Mouse (Mus musculus) neural tube, embryonic 14.5 days (tissue): ENCODE results near the gene Tiam1. TPM values are rescaled to one million over a fixed set of nuclear protein-coding genes. Genes with fewer than 3 reads are reported as not detected.

Source experiments
- ATAC-seq: fragments of 200-750 bp; cut with Nextera tagmentation; 2 replicates; pipeline ENCODE4 v1.8.0; 2017; ENCODE audit warnings: low read depth, mild to moderate bottlenecking, moderate TSS enrichment, moderate library complexity
- H3K27ac ChIP-seq: fragments of 300-500 bp; sonication (generic); 2 replicates; pipeline ENCODE4 v1.5.1; 2014; ENCODE audit warnings: low read depth, mild to moderate bottlenecking, control low read depth, low read length, moderate library complexity, mixed read lengths
- H3K27me3 ChIP-seq: fragments of 300-500 bp; sonication (generic); 2 replicates; pipeline ENCODE4 v1.6.1; 2014; ENCODE audit warnings: low read length; ENCODE audit not compliant: control insufficient read depth, insufficient read depth
- H3K36me3 ChIP-seq: fragments of 300-500 bp; sonication (generic); 2 replicates; pipeline ENCODE4 v1.6.1; 2014; ENCODE audit warnings: low read length, mixed read lengths; ENCODE audit not compliant: control insufficient read depth, insufficient read depth
- H3K4me1 ChIP-seq: fragments of 300-500 bp; sonication (generic); 2 replicates; pipeline ENCODE4 v1.6.1; 2014; ENCODE audit warnings: low read length; ENCODE audit not compliant: control insufficient read depth, insufficient read depth
- H3K4me2 ChIP-seq: fragments of 300-500 bp; sonication (generic); 2 replicates; pipeline ENCODE4 v1.6.1; 2014; ENCODE audit warnings: mild to moderate bottlenecking, low read depth, low read length, control low read depth
- H3K4me3 ChIP-seq: fragments of 300-500 bp; sonication (generic); 2 replicates; pipeline ENCODE4 v1.5.1; 2014; ENCODE audit warnings: low read depth, low read length, control low read depth, mixed read lengths
- H3K9ac ChIP-seq: fragments of 300-500 bp; sonication (generic); replicated peaks from 2 replicates; pipeline ENCODE4 v1.6.1; 2014; ENCODE audit warnings: low read depth, mild to moderate bottlenecking, control low read depth, low read length, mixed read lengths
- H3K9me3 ChIP-seq: fragments of 300-500 bp; sonication (generic); 2 replicates; pipeline ENCODE4 v1.6.1; 2016; ENCODE audit warnings: low read length; ENCODE audit not compliant: control insufficient read depth
- WGBS: fragments of 180-500 bp; shearing (Covaris S2); extraction: QIAGEN DNeasy Blood & Tissue Kit; methylation state at CpG from one replicate; pipeline ENCODE4 v1.1.7; 2014; 5-methylcytosine and 5-hydroxymethylcytosine counted together
- polyA plus RNA-seq: library from polyadenylated mRNA; unstranded; fragments of >200 nt; fragmentation: Nextera tagmentation; extraction: Ambion mirVana; gene quantifications from 2 replicates; pipeline ENCODE4 v1.2.1, GENCODE M21; 2014

Gene Tiam1
- polyA plus RNA-seq, 1 experiment from 2014 or later, result 34.8 TPM

DNA sequence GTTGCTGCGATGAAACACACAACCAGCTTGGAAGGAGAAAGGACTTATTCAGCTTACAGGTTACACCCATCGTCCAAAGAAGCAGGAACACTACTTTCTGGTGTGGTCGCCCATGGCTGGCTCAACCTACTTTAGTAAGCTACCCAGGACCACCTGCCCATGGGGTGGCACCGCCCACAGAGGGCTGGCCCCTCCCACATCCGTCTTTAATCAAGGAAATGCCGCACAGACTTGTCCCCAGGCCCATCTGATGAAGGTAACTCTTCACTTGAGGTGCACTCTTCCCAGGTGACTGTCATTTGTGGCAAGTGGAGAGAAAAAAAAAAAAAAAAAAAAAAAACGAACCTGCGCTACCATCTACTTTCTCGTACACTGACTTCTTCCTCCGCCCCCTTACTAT is 381.0 kb downstream of the Tiam1 start:
- no peaks in the 10 kb centered on the region for H3K9me3 ChIP-seq
- no peak overlapping the region for H3K4me3 ChIP-seq
- H3K27me3 ChIP-seq, result no peaks in the 10 kb centered on the region
- no peaks in the 10 kb centered on the region for H3K4me1 ChIP-seq
- 82% methylated on average over 10 of the region's 10 CpGs for WGBS
- H3K27ac ChIP-seq, result no peak overlapping the region
- no peak overlapping the region for H3K4me2 ChIP-seq
- H3K36me3 ChIP-seq, result no peaks in the 10 kb centered on the region
- ATAC-seq, result no peak
- H3K9ac ChIP-seq, result no peak overlapping the region

DNA sequence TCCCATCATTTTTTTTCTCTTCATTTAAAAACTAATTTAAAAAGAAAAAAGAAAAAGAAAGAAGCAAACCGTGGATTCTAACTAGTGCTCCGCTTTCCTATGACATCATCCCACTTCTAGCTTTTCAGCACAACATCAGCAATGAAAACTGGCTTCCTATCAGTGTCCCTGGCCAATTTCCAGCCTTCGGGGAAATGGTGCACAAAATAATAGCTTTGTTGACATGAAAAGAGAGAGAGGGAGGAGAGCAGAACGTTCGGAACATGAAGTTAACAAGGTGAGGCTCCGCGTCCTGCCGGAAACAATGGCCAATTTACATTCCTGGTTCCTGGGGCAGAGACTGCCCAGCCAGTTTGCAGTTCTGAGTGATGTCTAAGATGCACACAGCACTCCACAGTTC is 381.5 kb downstream of the Tiam1 start:
- Histone ChIP-seq H3K27me3 (no peaks in the 10 kb centered on the region), H3K36me3 (no peaks in the 10 kb centered on the region), H3K4me3 (no peak overlapping the region), H3K4me1 (no peaks in the 10 kb centered on the region), H3K4me2 (no peak overlapping the region), H3K9ac (no peak overlapping the region), H3K9me3 (no peaks in the 10 kb centered on the region), H3K27ac (no peak overlapping the region)
- WGBS, result 63% methylated on average over 8 of the region's 8 CpGs
- ATAC-seq, result no peak

DNA sequence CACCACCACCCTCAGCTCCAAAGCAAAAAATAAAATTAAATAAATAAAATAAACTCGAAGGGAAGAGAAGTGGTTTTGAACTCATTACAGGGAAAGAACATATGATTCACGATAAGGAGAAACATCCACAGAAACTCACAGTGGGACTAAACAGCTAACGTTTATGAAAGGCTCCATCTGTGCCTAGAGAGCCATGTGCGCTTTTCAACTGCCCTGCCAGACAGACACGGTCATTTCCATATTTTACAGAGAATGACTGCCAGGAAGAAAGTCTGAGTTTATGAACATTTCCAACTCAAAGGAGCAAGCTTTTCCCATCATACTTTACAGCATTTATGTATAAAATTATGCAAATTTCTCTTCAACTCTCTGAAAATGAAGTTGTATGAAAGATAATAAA is 386.2 kb downstream of the Tiam1 start:
- 41% methylated on average over 5 of the region's 5 CpGs for WGBS
- H3K36me3 ChIP-seq, result no peaks in the 10 kb centered on the region
- no peak overlapping the region for H3K27ac ChIP-seq
- no peak for ATAC-seq
- no peak overlapping the region for H3K9ac ChIP-seq
- no peaks in the 10 kb centered on the region for H3K27me3 ChIP-seq
- H3K4me1 ChIP-seq, result no peaks in the 10 kb centered on the region
- no peak overlapping the region for H3K4me2 ChIP-seq
- H3K4me3 ChIP-seq, result no peak overlapping the region
- H3K9me3 ChIP-seq, result no peaks in the 10 kb centered on the region

DNA sequence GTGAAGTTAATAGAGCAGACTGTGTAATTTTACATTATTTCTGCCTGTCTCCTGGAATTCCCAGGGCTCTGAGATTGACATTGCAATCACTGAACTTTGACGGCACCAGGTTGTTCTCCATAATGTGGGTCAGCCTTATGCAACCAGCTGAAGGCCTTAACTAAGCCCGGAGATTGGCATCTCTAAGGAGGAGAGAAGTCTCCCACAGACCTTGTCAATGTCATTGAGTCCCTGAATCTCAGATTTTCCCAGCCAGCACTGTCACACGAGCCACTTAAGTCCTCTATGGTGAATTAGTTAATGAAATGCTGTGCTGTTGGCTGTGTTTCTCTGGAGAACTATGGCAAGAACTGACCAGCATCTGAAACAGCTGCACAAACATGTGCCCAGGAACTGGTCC is 388.9 kb downstream of the Tiam1 start:
- Histone ChIP-seq H3K27ac (no peak overlapping the region), H3K27me3 (no peaks in the 10 kb centered on the region), H3K9me3 (no peaks in the 10 kb centered on the region), H3K9ac (no peak overlapping the region), H3K4me3 (no peak overlapping the region), H3K4me1 (no peaks in the 10 kb centered on the region), H3K4me2 (no peak overlapping the region), H3K36me3 (no peaks in the 10 kb centered on the region)
- no peak for ATAC-seq
- 86% methylated on average over 3 of the region's 3 CpGs for WGBS

DNA sequence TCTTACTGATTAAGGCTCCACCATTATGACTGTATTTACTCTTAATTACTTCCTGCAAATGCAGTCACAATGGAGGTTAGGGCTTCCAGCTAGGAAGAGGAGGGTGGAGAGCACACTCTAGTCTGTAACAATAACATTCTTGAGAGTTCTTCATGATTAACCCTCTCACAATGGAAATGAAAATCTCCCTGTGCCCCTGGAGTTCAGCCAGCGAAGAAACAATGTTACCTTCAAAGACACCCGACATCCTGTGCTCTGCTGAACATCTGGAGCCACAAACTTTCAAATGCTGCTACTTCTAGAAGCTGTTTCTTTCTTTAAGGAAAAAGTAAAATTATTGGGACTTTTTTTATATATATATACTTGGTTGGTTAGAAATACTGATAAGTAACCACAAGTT is 395.7 kb downstream of the Tiam1 start:
- H3K36me3 ChIP-seq, result no peaks in the 10 kb centered on the region
- no peaks in the 10 kb centered on the region for H3K27me3 ChIP-seq
- H3K4me2 ChIP-seq, result no peak overlapping the region
- no peak for ATAC-seq
- WGBS, result 54% methylated on average over 2 of the region's 2 CpGs
- H3K4me1 ChIP-seq, result no peaks in the 10 kb centered on the region
- H3K9ac ChIP-seq, result no peak overlapping the region
- H3K4me3 ChIP-seq, result no peak overlapping the region
- no peak overlapping the region for H3K27ac ChIP-seq
- H3K9me3 ChIP-seq, result no peaks in the 10 kb centered on the region

DNA sequence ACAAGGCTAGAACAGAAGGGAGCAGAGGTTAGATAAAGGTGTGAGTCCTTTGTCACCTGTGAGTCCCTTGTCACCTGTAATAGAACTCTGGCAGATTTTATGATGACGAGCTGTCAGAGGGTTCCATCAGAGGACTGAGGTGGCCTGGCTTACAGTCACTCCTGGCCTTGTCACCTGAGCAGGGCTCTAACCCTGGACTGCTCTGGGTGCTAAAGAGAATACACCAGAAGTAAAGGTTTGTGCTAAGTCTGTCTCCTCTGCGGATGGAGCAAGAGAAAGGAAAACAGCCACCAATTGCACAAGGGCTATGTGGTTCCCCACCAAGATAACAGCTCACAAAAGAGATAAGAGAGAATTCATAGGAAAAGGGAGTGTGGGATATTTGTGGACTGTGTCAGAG is 404.0 kb downstream of the Tiam1 start:
- Histone ChIP-seq H3K9ac (no peak overlapping the region), H3K4me2 (no peak overlapping the region), H3K4me1 (no peaks in the 10 kb centered on the region), H3K27ac (no peak overlapping the region), H3K4me3 (no peak overlapping the region), H3K27me3 (no peaks in the 10 kb centered on the region), H3K36me3 (no peaks in the 10 kb centered on the region), H3K9me3 (no peaks in the 10 kb centered on the region)
- ATAC-seq, result no peak
- 79% methylated on average over 2 of the region's 2 CpGs for WGBS

DNA sequence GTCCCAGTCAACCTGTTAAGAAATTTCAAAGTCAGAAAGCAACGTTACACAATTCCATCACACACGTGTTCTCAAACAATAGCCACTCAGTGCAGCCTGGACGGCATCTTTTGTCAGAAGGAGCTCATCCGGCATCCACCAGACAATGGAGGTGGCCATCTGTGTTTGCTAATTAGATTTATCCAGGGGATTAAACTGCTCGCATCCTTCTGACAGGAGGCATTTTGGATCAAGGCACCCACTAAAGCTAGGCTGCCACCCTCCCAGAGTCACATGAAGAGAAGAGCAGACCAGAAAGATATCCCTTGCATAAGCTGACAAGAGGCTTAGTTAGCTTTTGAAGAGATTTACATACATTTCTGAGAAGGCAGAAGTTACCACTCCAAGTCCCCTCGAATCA is 404.6 kb downstream of the Tiam1 start:
- no peaks in the 10 kb centered on the region for H3K4me1 ChIP-seq
- no peaks in the 10 kb centered on the region for H3K27me3 ChIP-seq
- no peaks in the 10 kb centered on the region for H3K36me3 ChIP-seq
- no peaks in the 10 kb centered on the region; the same call in 1 of the 2 replicates for H3K9me3 ChIP-seq
- no peak overlapping the region for H3K4me2 ChIP-seq
- H3K9ac ChIP-seq, result no peak overlapping the region
- H3K4me3 ChIP-seq, result no peak overlapping the region
- H3K27ac ChIP-seq, result no peak overlapping the region
- ATAC-seq, result no peak
- WGBS, result 17% methylated on average over 6 of the region's 6 CpGs

Other genes with a start within 250 kb of the Tiam1 start
- gene Sod1, start 77.0 kb upstream of the Tiam1 start, polyA plus RNA-seq, result 939 and 1,024 TPM in 2 replicates
- 23.9 and 27.0 TPM in 2 replicates for gene Scaf4, start 140.7 kb upstream of the Tiam1 start, polyA plus RNA-seq
- 7.4 and 8.0 TPM in 2 replicates for gene Hunk, start 242.2 kb upstream of the Tiam1 start, polyA plus RNA-seq